ENCODE assay signal across 8 mouse cellular contexts in genomic region chr2:31760486-31760885, GRCm38 (mm10). TPM values are rescaled to one million over a fixed set of nuclear protein-coding genes. Genes with fewer than 3 reads are reported as not detected.
DNase-seq lines count a peak whose midpoint lies in the region; ATAC-seq and TF ChIP-seq lines count a peak whose summit lies in the region.

No protein-coding gene starts in this region.

- 0% methylated on average over 1 of the region's 1 CpGs for WGBS in kidney, embryonic 15.5 days
- WGBS in bone marrow, adult 2 months, result 3% methylated on average over 1 of the region's 1 CpGs
- WGBS in hindbrain, embryonic 15.5 days, result 4% methylated on average over 1 of the region's 1 CpGs
- WGBS in midbrain, embryonic 16.5 days, result 0% methylated on average over 1 of the region's 1 CpGs

- peak overlapping the region; percentile 97 for H3K9ac ChIP-seq in kidney, embryonic 15.5 days
- peak overlapping the region; percentile 58 for H3K9ac ChIP-seq in hindbrain, embryonic 15.5 days
- H3K9ac ChIP-seq in midbrain, embryonic 16.5 days (ENCODE audit: low read depth, low read length), result peak overlapping the region; percentile 78

- DNase-seq in kidney, adult 18-20 months, result no peak
- DNase-seq in ovary, postnatal 10 days (ENCODE audit: low spot score), result no peak
- DNase-seq in layer of hippocampus, postnatal 36 days, result no peak
- no peak for DNase-seq in cerebellum, adult 11 months

- peak overlapping the region; percentile 87 for H3K4me3 ChIP-seq in kidney, embryonic 15.5 days (replicated peaks)
- H3K4me3 ChIP-seq in bone marrow, adult 2 months (replicated peaks; ENCODE audit: control insufficient read depth, low read depth, low read length), result peak overlapping the region; percentile 64
- peak overlapping the region; percentile 49 for H3K4me3 ChIP-seq in hindbrain, embryonic 15.5 days
- peak overlapping the region; percentile 65 for H3K4me3 ChIP-seq in midbrain, embryonic 16.5 days (ENCODE audit: low read depth, low read length)

- no peak for ATAC-seq in kidney, embryonic 15.5 days (replicated peaks; ENCODE audit: low FRiP score)
- ATAC-seq in hindbrain, embryonic 15.5 days (ENCODE audit: low FRiP score, low read depth), result no peak
- ATAC-seq in midbrain, embryonic 16.5 days, result no peak

- H3K27me3 ChIP-seq in kidney, embryonic 15.5 days, result no peaks in the 10 kb centered on the region
- H3K27me3 ChIP-seq in hindbrain, embryonic 15.5 days, result no peaks in the 10 kb centered on the region
- H3K27me3 ChIP-seq in midbrain, embryonic 16.5 days (ENCODE audit: control insufficient read depth, insufficient read depth, low read depth, low read length), result no peaks in the 10 kb centered on the region

- TF ChIP-seq POLR2A in bone marrow, adult 2 months (IDR thresholded peaks at IDR 0.05; ENCODE audit: borderline replicate concordance, control insufficient read depth, low read depth, low read length), result no peak

- peaks cover 63% of the 10 kb centered on the region for H3K4me1 ChIP-seq in kidney, embryonic 15.5 days
- H3K4me1 ChIP-seq in bone marrow, adult 2 months (ENCODE audit: control insufficient read depth, insufficient read depth, low read length), result no peaks in the 10 kb centered on the region; the same call in 1 of the 2 replicates
- peaks cover 51% of the 10 kb centered on the region for H3K4me1 ChIP-seq in hindbrain, embryonic 15.5 days (replicated peaks)
- peaks cover 41% of the 10 kb centered on the region for H3K4me1 ChIP-seq in midbrain, embryonic 16.5 days (ENCODE audit: control insufficient read depth, insufficient read depth, low read length)

- H3K9me3 ChIP-seq in kidney, embryonic 15.5 days (replicated peaks), result no peaks in the 10 kb centered on the region
- no peaks in the 10 kb centered on the region for H3K9me3 ChIP-seq in hindbrain, embryonic 15.5 days
- H3K9me3 ChIP-seq in midbrain, embryonic 16.5 days (replicated peaks; ENCODE audit: control insufficient read depth, low read length, poor library complexity, severe bottlenecking), result no peaks in the 10 kb centered on the region

- no peak for TF ChIP-seq CTCF in bone marrow, adult 2 months (IDR thresholded peaks at IDR 0.05; ENCODE audit: control insufficient read depth, insufficient read depth, low read length)

- peak overlapping the region; percentile 82 for H3K4me2 ChIP-seq in kidney, embryonic 15.5 days
- peak overlapping the region; percentile 76 for H3K4me2 ChIP-seq in hindbrain, embryonic 15.5 days
- H3K4me2 ChIP-seq in midbrain, embryonic 16.5 days (ENCODE audit: low read length), result peak overlapping the region; percentile 95

- H3K27ac ChIP-seq in kidney, embryonic 15.5 days, result peak overlapping the region; percentile 94
- no peak overlapping the region for H3K27ac ChIP-seq in bone marrow, adult 2 months (ENCODE audit: control insufficient read depth, insufficient read depth, low read depth, low read length, poor library complexity)
- H3K27ac ChIP-seq in hindbrain, embryonic 15.5 days (replicated peaks), result peak overlapping the region; percentile 28
- H3K27ac ChIP-seq in midbrain, embryonic 16.5 days (ENCODE audit: low read length), result no peak overlapping the region

- H3K36me3 ChIP-seq in kidney, embryonic 15.5 days, result no peaks in the 10 kb centered on the region
- H3K36me3 ChIP-seq in hindbrain, embryonic 15.5 days, result no peaks in the 10 kb centered on the region
- H3K36me3 ChIP-seq in midbrain, embryonic 16.5 days (ENCODE audit: control insufficient read depth, insufficient read depth, low read length), result no peaks in the 10 kb centered on the region

RNA-seq across cellular contexts. Expression of gene Qrfp, which starts 49.9 kb away (rescaled TPM):
- 0.08 TPM in 1 of 2 replicates, not detected in the other for polyA plus RNA-seq in kidney, embryonic 15.5 days (2015; fragmentation: Nextera tagmentation; extraction: Ambion mirVana)
- 0.85 TPM in 1 of 2 replicates, not detected in the other for polyA plus RNA-seq in bone marrow, adult 2 months (2011; ENCODE audit: insufficient read depth, insufficient read length, low replicate concordance, missing spikeins)
- polyA plus RNA-seq in hindbrain, embryonic 15.5 days (2015; fragmentation: Nextera tagmentation; extraction: Ambion mirVana), result 0.12 TPM in 1 of 2 replicates, not detected in the other
- 0.14 and 0.18 TPM in 2 replicates for polyA plus RNA-seq in midbrain, embryonic 16.5 days (2015; fragmentation: Nextera tagmentation; extraction: Ambion mirVana)
- total RNA-seq in layer of hippocampus, postnatal 36 days (2021), result not detected

Comparison
In these comparisons a context has a peak if more than half of its experiments do, and no peak if none do; other contexts are left out.
1. H3K27ac ChIP-seq: peak in kidney, embryonic 15.5 days (single experiment) and hindbrain, embryonic 15.5 days (single experiment); none in bone marrow, adult 2 months (single experiment) and midbrain, embryonic 16.5 days (single experiment).
2. Peak in every context shown above with its lines, with median percentiles within 50 percentile points of each other: H3K4me2 ChIP-seq, H3K4me3 ChIP-seq and H3K9ac ChIP-seq.